Mouse (Mus musculus) hindbrain, embryonic 13.5 days (tissue): ENCODE measurements around the gene Cd300e. TPM values are rescaled to one million over a fixed set of nuclear protein-coding genes. Genes with fewer than 3 reads are reported as not detected.

Experiments used
- ATAC-seq: fragments of 200-750 bp; cut with Nextera tagmentation; 2 replicates; pipeline ENCODE4 v1.8.0; 2017; ENCODE audit warnings: moderate TSS enrichment; ENCODE audit not compliant: low FRiP score
- H3K27ac ChIP-seq: fragments of 300-500 bp; sonication (generic); 2 replicates; pipeline ENCODE4 v1.5.1; 2015; ENCODE audit warnings: inconsistent platforms, mild to moderate bottlenecking, moderate library complexity
- H3K27me3 ChIP-seq: fragments of 300-500 bp; sonication (generic); 2 replicates; pipeline ENCODE4 v1.6.1; 2015; ENCODE audit warnings: mild to moderate bottlenecking, inconsistent platforms
- H3K36me3 ChIP-seq: fragments of 300-500 bp; sonication (generic); 2 replicates; pipeline ENCODE4 v1.6.1; 2015; ENCODE audit warnings: mild to moderate bottlenecking, inconsistent platforms
- H3K4me1 ChIP-seq: fragments of 300-500 bp; sonication (generic); replicated peaks from 2 replicates; pipeline ENCODE4 v1.6.1; 2015; ENCODE audit warnings: inconsistent platforms
- H3K4me2 ChIP-seq: fragments of 300-500 bp; sonication (generic); 2 replicates; pipeline ENCODE4 v1.6.1; 2015; ENCODE audit warnings: inconsistent platforms, mild to moderate bottlenecking, moderate library complexity
- H3K4me3 ChIP-seq: fragments of 300-500 bp; sonication (generic); 2 replicates; pipeline ENCODE4 v1.5.1; 2015; ENCODE audit warnings: mild to moderate bottlenecking, inconsistent platforms
- H3K9ac ChIP-seq: fragments of 300-500 bp; sonication (generic); 2 replicates; pipeline ENCODE4 v1.6.1; 2015; ENCODE audit warnings: mild to moderate bottlenecking, inconsistent platforms
- H3K9me3 ChIP-seq: fragments of 300-500 bp; sonication (generic); 2 replicates; pipeline ENCODE4 v1.6.1; 2016; ENCODE audit warnings: inconsistent platforms
- WGBS: fragments of 180-500 bp; shearing (Covaris S2); methylation state at CpG from one replicate; pipeline ENCODE4 v1.1.7; 2015; 5-methylcytosine and 5-hydroxymethylcytosine counted together
- polyA plus RNA-seq: library from polyadenylated mRNA; unstranded; fragments of >200 nt; fragmentation: Nextera tagmentation; extraction: Ambion mirVana; gene quantifications from 2 replicates; pipeline ENCODE4 v1.2.1, GENCODE M21; 2015

Gene Cd300e
- not detected in 2 replicates for polyA plus RNA-seq

DNA sequence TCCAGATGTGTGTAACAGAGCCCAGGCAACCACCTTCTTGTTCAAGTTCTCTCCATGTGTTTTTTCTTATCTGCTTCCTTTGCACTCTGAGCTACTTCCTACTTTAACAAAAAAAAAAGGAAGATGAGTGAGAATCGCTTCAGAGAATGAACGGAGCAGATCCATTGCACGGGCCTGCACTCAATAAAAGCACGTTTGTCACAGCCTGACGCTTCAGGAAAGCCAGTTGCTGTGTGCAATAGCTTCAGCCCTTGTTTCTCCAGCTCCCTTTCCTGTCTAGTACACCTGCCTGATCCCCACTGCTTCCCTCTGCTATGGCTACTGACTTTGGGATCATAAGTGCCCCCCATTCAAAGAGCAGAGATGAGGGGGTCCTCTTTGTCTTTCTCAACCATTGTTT is at the start of gene Cd300e:
TSS of gene Cd300e (minus strand) at position 101 of the 400 bp plus-strand sequence.
- Histone ChIP-seq H3K4me1 (no peaks in the 10 kb centered on the region), H3K36me3 (no peaks in the 10 kb centered on the region), H3K9ac (no peak within 1 kb of the TSS), H3K4me2 (no peak within 1 kb of the TSS), H3K27ac (no peak within 1 kb of the TSS), H3K9me3 (no peaks in the 10 kb centered on the region), H3K4me3 (no peak within 1 kb of the TSS), H3K27me3 (peaks cover 50% of the 10 kb centered on the region)
- ATAC-seq: no peak
- WGBS: 22% methylated on average over 5 of the region's 5 CpGs

DNA sequence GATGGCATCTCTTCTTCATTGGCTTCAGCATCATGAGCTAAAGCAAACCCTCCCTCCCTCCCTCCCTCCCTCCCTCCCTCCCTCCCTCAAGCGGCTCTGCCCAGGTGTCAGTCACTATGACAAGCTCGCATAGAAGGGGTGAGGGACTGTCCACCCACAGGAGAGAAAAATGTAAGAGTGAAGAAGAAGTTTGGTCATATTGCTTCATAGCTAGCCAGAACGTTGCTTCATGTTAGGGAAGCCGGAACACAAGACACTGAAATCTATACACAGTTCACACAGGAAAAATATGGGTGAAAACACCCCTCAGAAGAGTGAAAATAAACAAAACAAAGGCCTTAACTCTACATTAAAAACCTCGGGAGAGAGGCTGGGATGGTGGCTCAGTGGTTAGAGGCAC is 48.3 kb upstream of the Cd300e start:
- WGBS: 92% methylated on average over 3 of the region's 5 CpGs
- no peak overlapping the region for H3K4me3 ChIP-seq
- no peak overlapping the region for H3K27ac ChIP-seq
- no peak for ATAC-seq
- no peaks in the 10 kb centered on the region for H3K27me3 ChIP-seq
- no peak overlapping the region for H3K9ac ChIP-seq
- no peaks in the 10 kb centered on the region for H3K9me3 ChIP-seq
- H3K4me1 ChIP-seq: peaks cover 14% of the 10 kb centered on the region
- no peak overlapping the region for H3K4me2 ChIP-seq
- no peaks in the 10 kb centered on the region for H3K36me3 ChIP-seq

DNA sequence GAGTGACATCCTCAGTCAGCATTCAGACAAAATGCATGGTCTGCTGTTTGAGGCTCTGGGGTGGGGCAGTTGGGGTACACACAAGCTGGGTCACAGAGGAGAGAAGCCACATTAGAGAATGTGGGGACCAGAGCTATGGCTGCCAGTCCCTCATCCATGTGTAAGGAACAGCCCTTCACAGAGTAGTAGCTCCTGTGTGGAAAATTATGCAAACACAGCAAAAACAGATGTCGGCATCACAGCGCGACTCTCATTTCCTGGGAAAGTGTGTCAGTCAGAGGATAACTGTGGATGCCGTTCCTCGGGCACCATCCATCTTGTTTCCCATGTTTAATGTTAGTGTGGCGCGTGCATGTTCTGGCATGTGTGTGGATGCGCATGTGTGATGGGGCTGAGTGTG is 46.2 kb upstream of the Cd300e start:
- ATAC-seq: no peak
- H3K4me2 ChIP-seq: no peak overlapping the region
- no peak overlapping the region for H3K4me3 ChIP-seq
- no peaks in the 10 kb centered on the region for H3K9me3 ChIP-seq
- peaks cover 14% of the 10 kb centered on the region for H3K4me1 ChIP-seq
- no peak overlapping the region for H3K9ac ChIP-seq
- H3K27me3 ChIP-seq: no peaks in the 10 kb centered on the region
- no peaks in the 10 kb centered on the region for H3K36me3 ChIP-seq
- 88% methylated on average over 8 of the region's 8 CpGs for WGBS
- H3K27ac ChIP-seq: no peak overlapping the region

DNA sequence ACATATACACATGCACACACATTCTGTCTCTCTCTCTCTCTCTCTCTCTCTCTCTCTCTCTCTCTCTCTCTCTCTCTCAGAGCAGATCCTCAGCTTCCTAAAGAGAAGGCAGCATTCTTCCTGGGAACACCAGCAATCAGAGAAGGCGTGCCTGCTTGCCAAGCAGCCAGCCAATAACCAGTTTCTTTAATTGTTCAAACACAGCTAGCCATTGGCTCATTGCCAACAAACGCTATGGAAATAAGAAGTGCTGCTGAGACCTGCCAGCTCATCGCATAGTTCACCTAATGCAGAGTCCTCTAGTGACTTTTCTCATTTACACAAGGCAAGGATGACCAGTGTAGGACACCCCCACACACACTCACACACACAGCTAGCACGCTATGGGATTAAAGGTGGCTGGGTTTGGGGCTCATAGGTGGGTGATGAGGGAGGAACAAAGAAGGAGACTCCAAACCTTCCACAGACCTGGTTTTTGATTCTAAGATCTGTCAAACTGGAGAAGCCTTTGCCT is 45.5 kb upstream of the Cd300e start:
- H3K4me2 ChIP-seq: no peak overlapping the region
- whole genome bisulfite sequencing: 33% methylated on average over 4 of the region's 4 CpGs
- H3K9me3 ChIP-seq: no peaks in the 10 kb centered on the region
- H3K27me3 ChIP-seq: no peaks in the 10 kb centered on the region
- H3K4me1 ChIP-seq: peaks cover 14% of the 10 kb centered on the region
- ATAC-seq: no peak
- 0 out of 2 replicates have a peak overlapping the region, but pooled peaks have one; percentile 18 for H3K27ac ChIP-seq
- H3K4me3 ChIP-seq: no peak overlapping the region
- no peak overlapping the region for H3K9ac ChIP-seq
- no peaks in the 10 kb centered on the region for H3K36me3 ChIP-seq

DNA sequence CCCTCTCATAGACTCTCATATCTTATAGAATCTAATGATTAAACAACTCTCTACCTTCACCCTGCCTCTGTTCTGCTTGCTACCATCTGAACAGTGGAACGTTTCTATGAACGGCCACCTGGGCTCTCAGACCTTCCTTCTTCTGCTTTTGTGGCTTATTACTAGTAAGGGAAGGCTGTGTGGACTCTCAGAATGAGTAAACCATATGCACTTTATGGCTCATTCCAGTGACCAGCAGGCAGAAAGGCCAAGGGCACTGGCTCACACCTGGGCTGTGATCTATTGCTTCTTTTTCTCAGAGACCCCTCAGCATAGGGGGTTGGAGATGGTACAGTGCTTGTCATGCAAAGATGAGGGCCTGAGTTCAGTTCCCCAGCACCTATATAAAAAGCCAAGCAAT is 44.7 kb upstream of the Cd300e start:
- Histone ChIP-seq H3K9me3 (no peaks in the 10 kb centered on the region), H3K27me3 (no peaks in the 10 kb centered on the region), H3K4me2 (no peak overlapping the region), H3K4me3 (no peak overlapping the region), H3K9ac (no peak overlapping the region), H3K36me3 (no peaks in the 10 kb centered on the region), H3K4me1 (peaks cover 14% of the 10 kb centered on the region), H3K27ac (no peak overlapping the region)
- no peak for ATAC-seq
- 91% methylated on average over 2 of the region's 2 CpGs for WGBS

DNA sequence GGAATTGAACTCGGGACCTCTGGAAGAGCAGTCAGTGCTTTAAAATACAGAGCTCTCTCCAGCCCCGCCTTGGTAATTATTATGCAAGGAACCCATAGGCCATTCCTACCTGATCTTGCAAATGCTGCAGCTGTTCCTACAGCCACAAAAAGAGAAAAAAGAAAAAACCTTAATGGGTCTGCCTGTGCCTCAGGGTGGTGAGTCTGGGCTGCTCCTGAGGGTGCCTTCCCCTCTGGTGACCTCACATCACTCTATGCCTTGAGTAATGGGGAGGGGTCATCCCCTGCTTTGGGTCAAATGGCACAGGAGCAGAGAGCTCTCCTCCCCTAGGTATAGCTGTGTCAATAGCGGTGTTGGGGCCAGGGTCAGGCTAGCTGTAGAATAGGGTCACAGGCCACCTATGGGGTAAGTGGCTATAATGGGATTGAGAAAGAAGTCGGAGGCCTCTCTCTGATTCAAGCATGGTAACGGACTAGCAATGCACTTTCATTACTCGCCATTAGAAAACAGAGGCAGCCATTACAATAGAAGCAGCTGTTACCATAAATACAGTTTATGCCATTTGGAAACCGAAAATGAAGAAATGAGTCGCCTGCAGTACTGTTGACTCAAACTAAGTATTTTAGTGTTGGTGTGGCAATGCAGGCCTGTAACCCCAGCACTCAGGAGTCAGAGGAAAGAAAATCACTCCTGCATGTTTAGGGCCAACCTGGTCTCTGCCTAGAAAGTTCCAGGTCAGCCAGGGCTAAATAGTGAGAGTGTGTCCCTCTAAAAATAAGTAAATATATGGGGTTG is 43.0 kb upstream of the Cd300e start:
- Histone ChIP-seq H3K4me1 (peaks cover 18% of the 10 kb centered on the region), H3K4me2 (no peak overlapping the region), H3K9me3 (no peaks in the 10 kb centered on the region), H3K27ac (no peak overlapping the region), H3K36me3 (no peaks in the 10 kb centered on the region), H3K4me3 (no peak overlapping the region), H3K27me3 (no peaks in the 10 kb centered on the region), H3K9ac (no peak overlapping the region)
- 65% methylated on average over 8 of the region's 8 CpGs for WGBS
- ATAC-seq: no peak

DNA sequence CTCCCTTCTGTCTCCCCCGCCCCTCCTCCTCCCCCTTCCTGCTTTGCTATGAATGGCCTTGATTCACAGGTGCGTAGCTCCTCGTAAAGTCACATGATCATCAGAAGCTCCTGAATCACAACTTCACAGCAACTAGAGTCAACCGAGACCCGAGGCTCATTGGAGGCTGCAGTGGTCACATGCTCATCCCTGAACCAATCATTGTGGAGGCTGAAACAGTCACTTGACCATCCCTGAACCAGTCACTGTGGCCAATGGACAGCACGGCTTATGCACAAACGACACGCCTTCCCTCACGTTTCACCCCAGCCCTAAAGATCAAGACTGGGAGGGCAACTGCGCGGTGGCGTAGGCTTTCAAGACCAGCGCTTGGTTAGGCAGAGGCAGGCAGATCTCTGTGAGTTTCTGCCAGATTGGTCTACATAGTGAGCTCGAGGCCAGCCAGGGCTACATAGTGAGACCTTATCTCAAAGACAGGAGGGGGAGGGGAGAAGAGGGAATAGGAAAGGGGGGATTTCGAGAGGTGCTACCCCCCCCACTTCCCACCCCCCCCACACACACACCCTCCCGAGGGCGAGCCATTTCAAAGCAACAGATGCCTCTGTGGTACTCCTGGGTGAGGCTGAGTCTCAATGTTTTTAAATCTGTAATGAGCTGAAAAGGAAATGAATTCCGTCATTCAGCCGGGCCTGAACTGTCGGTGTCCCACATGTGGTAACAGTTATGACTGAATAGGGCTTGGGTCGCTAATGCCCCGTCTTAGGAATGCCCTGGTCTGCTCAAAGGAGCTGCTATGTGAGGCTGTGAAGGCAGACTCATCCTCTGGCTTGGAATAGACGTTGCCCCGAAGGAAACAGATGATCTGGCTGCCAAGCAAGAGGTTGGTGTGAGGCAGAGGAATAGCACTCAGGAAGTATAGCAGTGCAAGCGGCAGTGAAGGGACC is 41.8 kb upstream of the Cd300e start:
- Histone ChIP-seq H3K27ac (no peak overlapping the region), H3K9me3 (no peaks in the 10 kb centered on the region), H3K4me1 (peaks cover 24% of the 10 kb centered on the region), H3K4me3 (no peak overlapping the region), H3K4me2 (no peak overlapping the region), H3K9ac (no peak overlapping the region), H3K36me3 (no peaks in the 10 kb centered on the region), H3K27me3 (no peaks in the 10 kb centered on the region)
- 90% methylated on average over 25 of the region's 25 CpGs for WGBS
- ATAC-seq: no peak

DNA sequence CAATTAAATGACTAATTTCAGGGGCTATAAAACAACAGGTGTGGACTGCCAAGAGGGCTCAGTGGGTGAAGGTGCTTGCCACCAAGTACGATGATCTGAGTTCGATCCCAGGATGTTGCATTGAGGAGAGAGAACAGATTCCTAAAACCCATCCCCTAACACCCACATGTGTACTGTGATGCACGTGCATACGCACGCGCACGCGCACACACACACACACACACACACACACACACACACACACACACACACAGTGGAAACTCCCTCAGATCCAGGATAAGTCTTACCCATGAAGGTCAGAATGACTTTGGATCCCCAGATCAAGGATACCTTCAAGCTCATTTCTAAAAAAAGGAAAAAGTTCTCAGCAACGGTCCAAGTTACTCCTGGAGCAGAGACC is 40.1 kb upstream of the Cd300e start:
- Histone ChIP-seq H3K27ac (no peak overlapping the region), H3K4me2 (no peak overlapping the region), H3K4me3 (no peak overlapping the region), H3K4me1 (peaks cover 13% of the 10 kb centered on the region), H3K9me3 (no peaks in the 10 kb centered on the region), H3K36me3 (no peaks in the 10 kb centered on the region), H3K27me3 (no peaks in the 10 kb centered on the region), H3K9ac (no peak overlapping the region)
- WGBS: 92% methylated on average over 9 of the region's 9 CpGs
- no peak for ATAC-seq

DNA sequence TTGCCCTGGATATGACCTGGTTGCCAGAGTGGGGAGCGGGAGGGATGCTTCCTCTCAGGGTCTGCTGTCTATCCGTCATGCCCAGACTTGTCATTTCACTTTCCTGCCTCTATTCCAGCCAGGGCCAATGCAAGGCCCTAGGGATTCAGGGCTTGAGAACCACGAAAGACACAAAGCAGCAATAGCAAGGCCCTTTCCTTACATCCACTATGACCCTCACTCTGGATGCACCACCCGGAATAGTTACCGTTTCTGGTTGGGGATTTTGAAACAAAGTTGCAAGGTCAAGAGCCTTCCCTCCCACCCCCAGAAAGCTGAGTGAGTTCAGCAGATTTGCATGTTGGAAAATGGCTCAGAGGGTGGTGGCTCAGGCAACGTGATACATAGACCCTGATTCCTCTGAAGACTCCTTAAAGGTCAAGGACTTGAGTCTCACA is 39.7 kb upstream of the Cd300e start:
- no peak overlapping the region for H3K4me3 ChIP-seq
- H3K4me1 ChIP-seq: peaks cover 9% of the 10 kb centered on the region
- H3K4me2 ChIP-seq: no peak overlapping the region
- no peaks in the 10 kb centered on the region for H3K9me3 ChIP-seq
- WGBS: 59% methylated on average over 6 of the region's 6 CpGs
- H3K9ac ChIP-seq: no peak overlapping the region
- no peaks in the 10 kb centered on the region for H3K36me3 ChIP-seq
- no peak overlapping the region for H3K27ac ChIP-seq
- no peaks in the 10 kb centered on the region for H3K27me3 ChIP-seq
- ATAC-seq: no peak

DNA sequence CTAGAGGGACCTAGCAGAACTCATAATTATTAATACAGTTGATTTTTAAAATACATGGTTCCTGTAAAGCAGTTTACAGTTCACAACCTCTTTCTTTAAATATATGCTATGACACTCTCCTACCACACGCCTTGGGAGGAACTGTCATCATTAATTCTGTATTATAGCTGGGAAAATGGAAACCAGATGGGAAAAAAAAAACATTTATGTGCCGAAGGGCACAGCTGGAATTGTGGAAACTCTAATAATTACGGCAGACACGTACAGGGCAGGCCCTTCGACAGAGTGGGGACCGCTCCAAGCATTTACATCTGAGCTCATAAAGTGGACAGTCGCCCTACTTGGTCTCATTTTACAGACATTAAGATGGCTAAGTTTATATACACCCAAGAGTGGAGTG is 38.8 kb upstream of the Cd300e start:
- ATAC-seq: no peak
- Histone ChIP-seq H3K27me3 (no peaks in the 10 kb centered on the region), H3K4me2 (no peak overlapping the region), H3K36me3 (no peaks in the 10 kb centered on the region), H3K9me3 (no peaks in the 10 kb centered on the region), H3K4me3 (no peak overlapping the region), H3K27ac (no peak overlapping the region), H3K9ac (no peak overlapping the region), H3K4me1 (peaks cover 9% of the 10 kb centered on the region)
- WGBS: 68% methylated on average over 7 of the region's 7 CpGs

DNA sequence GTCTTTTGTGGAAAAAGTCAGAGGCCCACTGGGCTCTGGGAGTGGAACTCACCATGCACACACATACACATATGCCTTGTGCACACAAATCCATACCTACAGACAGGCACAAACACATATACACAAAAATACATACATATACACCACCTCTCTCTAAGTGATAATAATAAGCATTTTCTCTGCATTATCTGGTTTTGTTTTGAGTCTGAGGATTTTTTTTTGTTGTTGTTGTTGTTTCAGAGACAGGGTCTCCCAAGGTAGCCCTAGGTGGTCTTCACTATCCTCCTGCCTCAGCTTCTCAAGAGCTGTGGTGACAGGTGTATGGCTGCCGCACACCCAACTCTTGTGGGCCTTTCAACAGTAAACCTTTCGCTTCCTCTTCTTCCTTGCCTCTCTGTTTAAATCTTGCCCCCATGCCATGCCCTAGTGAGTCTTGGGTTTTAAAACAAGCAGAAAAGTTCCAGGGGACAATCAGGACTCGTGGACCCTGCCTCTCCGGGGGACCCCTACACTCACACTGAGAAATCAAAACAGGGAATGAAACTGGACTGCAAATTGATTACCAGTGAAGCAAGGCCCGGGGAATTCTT is 38.1 kb upstream of the Cd300e start:
- Histone ChIP-seq H3K4me2 (no peak overlapping the region), H3K4me1 (peaks cover 9% of the 10 kb centered on the region), H3K36me3 (no peaks in the 10 kb centered on the region), H3K9me3 (no peaks in the 10 kb centered on the region), H3K9ac (no peak overlapping the region), H3K4me3 (no peak overlapping the region), H3K27ac (no peak overlapping the region), H3K27me3 (no peaks in the 10 kb centered on the region)
- 81% methylated on average over 5 of the region's 5 CpGs for WGBS
- ATAC-seq: no peak

DNA sequence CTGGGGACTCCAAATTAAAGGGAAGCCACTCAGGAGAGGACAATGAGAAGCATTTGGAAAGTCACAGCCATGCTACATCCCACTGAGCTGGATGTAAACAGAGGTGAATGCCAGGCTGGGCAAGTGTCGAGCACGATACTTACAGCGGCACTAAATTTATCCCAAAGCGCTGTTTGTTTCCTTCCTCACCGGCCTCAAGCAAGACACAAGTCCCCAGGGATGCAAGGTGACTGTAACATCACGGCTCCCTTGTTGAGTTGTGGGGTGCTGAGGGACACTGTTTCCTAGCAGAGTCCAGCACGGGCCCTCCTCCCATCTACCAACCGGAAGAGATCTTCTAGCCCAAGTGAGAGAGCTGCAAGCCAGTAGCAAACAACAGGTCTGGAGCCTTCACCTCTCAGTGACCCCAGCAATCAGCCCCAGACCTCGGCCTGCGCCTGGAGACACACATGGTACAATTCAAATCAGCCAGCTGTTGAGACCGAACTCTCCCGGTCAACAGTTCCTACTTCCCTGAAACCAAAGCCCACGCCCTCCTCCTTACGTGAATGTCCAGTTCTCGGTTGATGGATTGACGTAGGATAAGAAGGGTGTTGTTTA is 37.4 kb upstream of the Cd300e start:
- no peaks in the 10 kb centered on the region for H3K27me3 ChIP-seq
- no peak overlapping the region for H3K9ac ChIP-seq
- no peak overlapping the region for H3K4me3 ChIP-seq
- H3K36me3 ChIP-seq: no peaks in the 10 kb centered on the region
- H3K4me2 ChIP-seq: no peak overlapping the region
- no peaks in the 10 kb centered on the region for H3K9me3 ChIP-seq
- no peak overlapping the region for H3K27ac ChIP-seq
- no peak for ATAC-seq
- peaks cover 9% of the 10 kb centered on the region for H3K4me1 ChIP-seq
- WGBS: 65% methylated on average over 16 of the region's 16 CpGs
